Mouse (Mus musculus): ENCODE measurements around the gene Chchd3.
A peak's percentile ranks its signal among the peaks of the same experiment; 100 is the strongest.

The Chchd3 gene

DNA sequence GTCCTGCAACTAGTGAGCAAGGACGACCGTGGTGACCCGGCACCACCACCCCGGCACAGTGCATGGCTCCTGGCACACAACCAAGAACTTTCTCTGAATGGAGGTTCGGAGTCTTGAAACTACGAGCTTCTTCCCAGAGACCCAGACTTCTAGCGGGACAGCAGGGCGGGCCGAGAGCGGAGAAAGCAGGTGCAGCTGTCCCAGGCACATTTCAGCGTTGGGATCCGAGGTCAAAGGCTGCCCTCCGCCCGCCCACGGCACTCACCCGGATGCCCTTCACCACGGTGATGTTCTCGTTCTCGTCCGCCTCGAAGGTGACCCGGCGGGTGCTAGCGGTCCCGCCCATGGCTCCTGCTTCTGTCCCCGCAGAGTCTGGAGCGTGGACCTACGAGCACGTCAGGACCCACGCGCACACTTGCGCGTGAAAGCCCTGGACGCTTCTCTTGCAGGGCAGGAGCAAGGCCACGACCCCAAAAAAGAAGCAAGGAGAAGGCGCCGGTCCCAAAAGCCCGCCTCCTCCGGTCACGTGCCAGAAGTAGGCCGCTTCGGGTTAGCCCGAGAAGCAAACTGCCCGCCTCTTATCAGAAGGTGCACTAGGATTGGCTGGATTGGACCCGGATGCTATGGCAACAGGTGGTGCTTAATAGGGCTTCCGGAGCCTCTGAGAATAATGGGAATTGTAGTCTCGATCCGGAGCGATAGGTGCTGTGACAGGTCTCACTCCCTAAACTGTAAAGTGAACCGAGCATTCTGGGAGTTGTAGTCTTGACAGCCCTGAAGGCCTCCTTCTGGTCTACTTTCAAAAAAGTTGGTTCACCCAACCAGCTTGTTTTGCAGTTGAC is at the start of gene Chchd3:
Gene Chchd3, minus strand, starts transcription at position 526 of the 842 bp plus-strand sequence.
- DNase-seq, result peak; percentile 98 to 99

DNA sequence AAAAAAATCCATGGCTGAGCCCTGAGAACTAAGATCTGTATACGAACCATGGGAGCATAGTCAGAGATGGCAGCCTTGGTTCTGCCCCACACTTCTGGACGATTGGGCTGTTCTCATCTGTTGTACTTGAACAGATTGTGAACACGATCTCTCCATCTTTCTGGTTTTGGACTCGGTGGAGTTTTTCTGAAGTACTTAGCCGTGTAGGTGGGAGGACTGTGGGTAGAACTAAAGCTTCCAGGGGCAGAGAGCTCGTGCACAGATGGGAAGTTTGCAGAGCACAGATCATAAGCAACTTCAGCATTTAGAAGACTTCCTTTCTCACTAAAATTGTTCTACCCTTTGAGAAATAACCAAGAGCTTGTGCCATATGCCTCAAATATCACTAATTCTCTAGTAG is 44.6 kb upstream of the Chchd3 start:
- DNase-seq, result no peak

DNA sequence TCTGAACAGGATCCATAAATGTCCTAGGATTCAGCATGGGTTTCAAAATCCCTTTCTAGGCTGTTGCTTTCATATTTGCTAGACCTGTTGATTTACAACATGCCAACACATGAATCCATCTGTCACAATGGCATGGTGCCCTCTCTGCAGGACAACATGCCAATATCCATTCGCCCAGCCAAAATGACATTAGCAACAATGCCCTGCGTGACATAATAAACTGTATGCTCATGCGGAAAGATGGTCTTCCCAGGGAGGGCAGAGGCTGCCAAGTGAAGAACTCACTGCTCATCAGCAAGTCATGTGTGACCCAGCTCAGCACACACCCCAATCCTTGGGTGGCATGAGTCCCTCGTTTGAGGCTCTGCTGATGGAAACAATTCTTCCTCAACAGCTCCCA is 38.8 kb upstream of the Chchd3 start:
- no peak for DNase-seq

DNA sequence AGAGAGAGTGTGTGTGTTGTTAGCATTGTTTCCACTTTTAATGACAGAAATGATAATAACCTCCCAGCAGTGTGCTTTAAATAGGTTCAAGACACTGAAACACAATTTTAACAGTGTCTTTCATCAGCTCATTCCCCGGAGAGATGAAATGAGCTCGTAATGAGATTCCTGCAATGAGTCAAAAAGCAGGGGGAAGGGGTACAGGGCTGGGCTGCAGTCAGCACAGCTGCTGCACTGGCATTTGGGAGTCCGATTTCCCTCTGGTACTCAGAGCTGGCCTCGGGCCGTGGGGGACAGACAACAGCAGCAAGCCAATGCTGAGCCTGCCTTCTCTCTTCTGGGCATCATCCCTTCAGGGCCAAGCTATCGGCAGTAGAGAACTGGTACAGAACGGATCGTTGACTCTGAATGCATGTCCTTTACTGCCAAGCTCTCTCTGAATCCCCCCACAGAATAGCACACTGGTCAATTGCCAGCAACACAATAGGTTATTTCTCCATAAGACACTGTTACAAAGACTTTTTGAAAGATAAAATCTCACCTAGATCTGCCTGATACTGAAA is 34.7 kb upstream of the Chchd3 start:
- no peak for DNase-seq

DNA sequence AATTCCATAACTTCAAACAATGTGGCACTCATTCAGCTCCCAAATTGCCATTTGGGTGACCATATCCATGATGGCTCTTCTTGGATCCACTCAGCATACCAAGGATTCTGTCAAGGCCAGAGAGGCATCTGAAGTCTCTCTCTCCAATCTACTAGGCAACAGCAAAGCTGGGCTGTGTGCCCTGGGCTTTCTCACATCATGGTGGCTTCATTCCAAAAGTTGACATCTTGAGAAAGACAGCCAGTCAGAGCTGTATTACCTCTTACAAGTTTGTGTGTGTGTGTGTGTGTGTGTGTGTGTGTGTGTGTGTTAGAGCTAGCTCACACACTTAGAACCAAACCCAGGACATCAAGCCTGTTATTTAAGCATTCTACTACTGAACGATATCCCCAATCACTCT is 20.1 kb upstream of the Chchd3 start:
- no peak for DNase-seq

DNA sequence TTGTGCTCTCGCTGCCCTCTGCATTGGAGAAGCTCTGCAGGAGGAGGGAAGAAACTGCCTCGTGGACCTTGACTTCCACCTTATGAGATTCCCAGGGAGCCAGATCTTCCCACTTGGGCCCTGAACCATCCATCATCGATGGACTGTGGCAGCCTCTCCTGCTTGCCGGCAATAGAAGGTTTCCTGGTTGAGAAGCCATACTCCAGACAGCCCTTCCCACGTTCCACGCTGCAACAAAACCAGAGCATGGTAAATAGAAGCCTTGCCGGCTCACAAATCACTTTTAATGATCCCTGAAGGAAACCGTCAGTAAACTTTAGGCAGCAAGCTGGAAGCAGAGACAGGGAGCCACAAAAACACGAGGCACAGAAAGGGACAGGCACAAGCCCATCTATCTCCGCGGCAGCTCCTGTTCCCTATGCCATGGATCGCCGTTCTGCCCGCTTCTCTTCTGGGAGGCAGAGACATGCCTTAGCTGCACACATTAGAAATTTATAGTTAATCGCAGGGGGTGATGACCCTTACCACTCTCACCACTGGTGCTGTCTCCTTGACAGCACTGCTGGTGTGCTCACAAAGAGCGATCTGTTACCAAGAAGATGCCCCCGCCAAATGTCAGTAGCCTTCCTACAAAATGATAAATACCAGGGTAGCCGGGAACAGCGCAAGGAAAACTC is 18.3 kb upstream of the Chchd3 start:
- no peak for DNase-seq

DNA sequence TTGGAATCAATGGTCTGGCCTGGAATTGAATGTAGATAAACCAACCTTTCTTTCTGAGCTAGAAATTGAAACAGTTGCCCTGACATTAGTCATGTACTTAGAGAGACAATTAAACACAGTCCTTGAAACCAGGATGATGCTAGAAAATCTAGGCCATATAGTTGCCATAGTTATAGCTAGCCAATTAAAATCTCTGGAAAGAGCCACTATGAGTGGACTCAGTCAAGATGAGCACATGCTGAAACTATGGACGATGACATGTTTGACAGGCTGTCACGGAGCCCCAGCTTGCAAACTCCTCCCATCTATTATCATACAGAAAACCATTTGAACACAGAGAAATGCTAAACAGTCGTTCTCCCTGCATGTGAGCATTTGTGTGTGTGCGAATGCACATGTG is 6.4 kb upstream of the Chchd3 start:
- no peak for DNase-seq

DNA sequence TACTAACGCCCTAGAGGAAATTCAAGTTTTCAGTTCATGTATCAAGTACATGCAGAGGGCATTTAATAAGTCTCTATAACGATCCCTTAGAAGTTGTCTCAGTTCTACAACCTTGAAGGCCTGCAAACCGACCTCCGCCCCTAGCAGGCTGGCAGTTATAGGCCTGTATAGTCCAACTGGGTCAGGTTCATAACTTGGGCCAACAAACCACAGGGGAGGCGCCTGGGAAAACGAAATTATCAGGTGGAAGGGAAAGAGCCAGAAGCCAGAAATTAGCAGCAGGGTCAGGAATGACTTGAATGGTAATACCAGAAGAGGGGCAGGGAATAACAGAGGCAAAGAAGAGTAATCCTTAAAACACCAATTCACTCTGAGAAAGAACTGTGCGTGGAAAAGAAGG is 784 bp downstream of the Chchd3 start:
- DNase-seq, result no peak

DNA sequence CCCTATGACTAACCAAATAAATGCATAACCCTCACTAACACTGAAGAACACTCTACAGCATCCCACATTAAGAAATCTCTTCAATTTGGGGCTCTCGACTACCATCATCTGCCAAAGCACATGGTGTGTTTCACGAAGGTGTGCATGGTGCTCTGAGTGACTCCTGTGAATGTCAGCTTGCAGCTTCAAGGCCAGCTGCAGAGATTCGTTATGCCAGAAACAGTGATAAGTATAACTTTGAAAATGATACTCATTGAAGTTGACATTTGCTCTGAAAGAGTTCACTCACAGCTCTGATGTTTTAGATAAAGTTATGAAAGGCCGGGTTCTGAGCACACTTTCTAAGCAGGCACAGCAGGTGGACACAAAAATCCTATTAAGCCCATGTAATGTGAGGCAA is 3.7 kb downstream of the Chchd3 start:
- DNase-seq, result no peak

DNA sequence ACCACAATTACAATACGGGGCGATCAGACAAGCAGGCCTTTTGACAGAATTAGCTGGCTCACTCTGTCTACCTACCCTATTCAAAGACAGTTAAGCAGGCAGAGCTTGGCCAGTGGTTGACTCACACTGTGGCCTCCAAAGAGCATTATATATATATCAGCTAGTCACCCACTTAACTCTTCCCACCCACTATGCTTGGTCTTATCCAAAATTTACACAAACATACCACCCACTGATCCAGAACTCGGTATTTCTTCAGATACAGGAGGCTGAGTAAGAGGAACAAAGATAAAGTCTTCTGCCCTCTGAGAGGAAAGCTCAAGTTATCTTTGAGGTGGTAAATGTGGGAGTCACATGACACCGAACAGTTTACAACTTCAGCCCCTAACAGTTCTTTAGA is 4.4 kb downstream of the Chchd3 start:
- DNase-seq, result no peak

DNA sequence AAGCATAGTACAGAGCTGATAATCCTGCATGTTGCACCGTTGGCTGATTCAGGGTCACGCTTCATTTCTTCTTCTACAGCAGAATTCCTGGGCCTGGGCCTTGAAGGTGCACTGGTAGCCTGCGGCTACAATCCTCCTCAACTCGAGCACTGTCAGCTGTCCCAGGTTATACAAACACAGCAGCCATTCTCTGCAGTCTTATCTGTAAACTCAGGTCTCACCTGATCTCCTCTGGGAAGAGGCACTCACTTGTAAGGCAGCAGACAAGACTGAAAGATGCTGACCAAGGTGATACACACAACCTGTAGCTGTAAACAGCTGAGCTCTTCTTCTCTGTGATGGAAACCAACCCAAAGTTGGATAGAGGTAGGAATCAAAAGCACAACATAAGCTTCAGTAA is 5.1 kb downstream of the Chchd3 start:
- DNase-seq, result no peak

DNA sequence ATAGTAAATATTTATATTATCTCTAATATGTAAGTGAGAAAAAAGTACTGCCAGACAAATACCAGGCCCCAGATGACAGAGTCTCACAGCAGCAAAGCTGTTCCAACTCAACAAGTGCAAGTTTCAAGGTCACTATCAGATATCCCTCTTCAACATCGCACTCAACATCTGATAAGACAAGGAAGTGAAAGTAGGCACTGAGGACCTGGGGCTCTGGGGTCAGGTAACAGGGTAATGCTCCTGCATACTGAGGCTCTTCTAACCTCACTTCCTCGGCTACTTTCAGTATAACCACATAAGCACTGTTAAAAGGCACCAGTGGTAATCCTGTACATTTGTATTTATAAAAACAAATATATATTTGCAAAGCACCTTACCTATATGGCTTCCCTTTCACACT is 8.4 kb downstream of the Chchd3 start:
- DNase-seq, result no peak

DNA sequence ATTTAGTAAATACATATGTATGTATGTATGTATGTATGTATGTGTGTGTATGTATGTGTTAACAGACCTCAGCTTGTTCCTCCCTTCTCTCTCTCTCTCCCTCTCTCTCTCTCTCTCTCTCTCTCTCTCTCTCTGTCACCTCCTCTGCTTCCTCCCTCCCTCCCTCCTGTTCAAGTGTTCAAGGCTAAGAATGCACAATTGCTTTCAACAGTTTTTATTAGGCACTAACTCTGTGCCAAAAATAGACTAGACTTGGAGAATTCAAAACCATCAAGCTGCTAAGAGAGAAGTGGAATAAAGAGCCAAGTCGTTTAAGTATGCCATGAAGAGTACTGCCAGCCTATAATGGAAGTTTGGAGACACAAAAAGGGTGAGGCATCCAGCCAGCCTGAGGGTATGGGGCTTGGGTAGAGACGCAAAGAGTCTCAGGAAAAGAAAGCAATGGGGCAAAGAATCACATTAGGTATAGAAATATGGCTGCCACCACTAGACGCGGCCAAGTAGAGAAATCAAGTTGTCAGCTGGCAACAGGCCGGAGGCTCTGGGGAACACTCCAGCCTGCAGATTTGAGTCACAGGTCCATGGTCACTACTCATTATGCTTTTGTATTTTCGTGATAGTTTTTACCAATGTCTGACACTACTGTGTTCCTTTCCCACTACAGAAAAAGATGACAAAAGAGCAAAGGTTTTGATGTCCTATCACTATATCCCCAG is 10.2 kb downstream of the Chchd3 start:
- no peak for DNase-seq

DNA sequence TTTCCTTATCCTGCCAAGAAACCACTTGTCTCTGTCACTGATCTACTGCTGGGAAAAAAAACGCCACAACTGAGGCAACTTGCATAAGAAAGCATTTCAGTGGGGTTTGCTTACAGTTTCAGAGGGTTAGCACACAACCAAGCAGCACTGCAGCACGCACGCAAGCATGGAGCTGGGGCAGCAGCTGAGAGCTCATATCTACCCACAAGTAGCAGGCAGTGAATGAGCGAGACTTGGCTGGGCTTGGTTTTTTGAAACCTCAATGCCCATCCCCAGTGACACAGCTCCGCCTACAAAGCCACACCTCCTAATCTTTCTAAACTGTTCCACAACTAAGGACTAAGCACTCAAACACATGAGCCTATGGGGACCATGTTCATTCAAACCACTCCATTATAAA is 16.6 kb downstream of the Chchd3 start:
- no peak for DNase-seq

DNA sequence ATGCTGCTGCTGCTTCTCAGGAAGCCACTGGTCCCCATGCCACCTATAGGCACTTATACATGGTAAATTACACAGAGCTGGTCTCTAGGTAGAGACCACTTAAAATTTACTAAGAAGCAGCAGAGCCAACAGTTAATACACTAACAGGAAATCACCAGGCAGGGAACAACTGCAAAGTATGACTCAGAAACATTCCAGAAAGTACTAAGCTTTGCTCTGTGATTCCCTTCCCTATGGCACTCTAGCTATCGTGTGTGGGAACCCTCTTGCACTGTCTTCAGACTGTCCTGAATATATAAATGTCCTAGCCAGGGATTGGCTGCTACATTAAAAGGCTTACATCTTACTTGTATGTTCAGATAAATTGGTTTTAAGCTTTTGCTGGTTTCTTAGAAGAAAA is 17.2 kb downstream of the Chchd3 start:
- no peak for DNase-seq

DNA sequence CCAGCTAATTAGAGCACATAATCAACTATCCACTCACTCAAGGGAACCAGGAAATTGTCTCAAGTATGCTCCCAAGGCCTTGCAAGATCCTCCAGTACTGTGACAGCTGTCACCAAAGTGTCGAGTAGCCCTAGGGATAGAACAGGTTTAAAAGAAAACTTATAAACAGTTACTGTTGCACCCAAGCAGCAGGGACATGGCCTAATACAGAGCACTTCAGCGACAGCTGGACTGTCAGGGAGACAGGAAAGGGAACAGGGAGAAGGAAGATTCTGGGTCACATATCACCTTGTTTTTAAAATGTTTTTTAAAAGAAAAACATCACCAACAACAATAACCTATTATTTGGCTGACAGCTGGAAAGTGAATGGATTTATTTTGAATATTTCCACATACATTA is 18.1 kb downstream of the Chchd3 start:
- no peak for DNase-seq

DNA sequence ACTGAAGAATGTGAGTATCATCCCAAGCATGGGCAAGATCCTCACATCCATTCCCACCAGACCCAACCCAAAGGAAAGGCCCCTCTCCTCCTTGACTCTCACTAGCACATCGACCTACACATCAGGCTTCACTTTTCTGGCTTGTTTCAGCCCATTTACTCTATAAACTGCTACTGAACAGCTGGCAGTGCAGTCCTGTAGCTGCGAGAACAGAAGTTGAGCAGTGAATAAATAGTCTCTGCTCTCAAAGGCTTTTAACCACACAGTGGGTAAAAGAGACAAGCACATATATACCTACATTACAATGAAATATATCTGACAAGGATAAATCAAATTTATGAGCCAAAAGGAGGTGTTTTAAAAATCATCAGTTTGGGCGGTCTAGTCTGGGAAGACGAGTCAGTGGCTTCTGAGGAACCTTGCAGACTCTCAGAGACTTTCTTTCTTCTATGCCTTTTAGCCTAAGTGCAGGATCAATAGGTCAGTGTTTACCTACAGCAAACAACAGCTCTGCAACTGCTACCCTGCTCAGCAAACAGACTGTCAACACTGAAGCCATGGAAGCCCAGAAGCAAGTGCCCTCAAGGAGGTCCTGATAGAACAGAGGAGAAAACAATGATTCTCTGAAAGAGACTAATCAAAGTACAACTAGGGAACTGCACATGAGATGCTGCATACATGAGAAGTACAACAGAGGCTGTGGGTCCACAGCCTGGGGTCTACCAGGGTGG is 19.5 kb downstream of the Chchd3 start:
- peak in 1 of 2 experiments; percentile 33 for DNase-seq

DNA sequence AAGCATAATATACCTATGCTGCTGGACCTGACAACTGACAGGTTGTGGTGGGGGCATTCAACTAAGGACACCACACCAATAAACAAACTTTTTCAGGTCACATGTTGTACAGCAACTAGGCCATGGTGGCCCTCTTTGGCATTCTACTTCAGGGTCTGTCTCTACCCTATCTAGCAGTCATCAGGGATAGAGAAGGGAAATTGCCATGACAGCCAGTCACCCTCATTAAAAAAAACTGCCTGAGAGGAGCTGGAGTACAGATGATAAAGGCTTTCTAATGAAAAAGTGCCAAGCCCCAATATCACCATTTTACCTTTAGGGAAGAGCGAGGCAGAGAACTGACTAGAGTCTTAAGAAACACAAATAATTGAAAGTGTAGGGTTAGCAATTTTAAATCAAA is 27.5 kb downstream of the Chchd3 start:
- no peak for DNase-seq

DNA sequence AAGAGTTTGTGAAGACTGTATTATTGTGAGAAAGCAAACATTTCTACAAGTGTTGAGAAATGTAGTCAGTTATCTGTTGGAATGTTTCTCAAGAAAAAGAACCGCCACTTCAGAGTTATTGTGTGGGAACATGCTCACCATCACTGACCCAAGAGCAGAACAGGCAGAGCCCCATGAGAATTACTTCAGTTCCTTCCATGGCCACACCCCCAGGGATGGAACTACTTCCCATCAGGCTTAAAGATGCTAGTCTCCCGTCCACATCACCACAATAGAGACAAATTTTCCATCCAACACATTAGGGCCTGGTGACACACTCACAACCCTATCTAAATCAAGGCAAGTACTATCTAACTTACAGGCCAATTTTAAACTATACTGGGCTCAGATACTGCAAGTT is 28.4 kb downstream of the Chchd3 start:
- no peak for DNase-seq

DNA sequence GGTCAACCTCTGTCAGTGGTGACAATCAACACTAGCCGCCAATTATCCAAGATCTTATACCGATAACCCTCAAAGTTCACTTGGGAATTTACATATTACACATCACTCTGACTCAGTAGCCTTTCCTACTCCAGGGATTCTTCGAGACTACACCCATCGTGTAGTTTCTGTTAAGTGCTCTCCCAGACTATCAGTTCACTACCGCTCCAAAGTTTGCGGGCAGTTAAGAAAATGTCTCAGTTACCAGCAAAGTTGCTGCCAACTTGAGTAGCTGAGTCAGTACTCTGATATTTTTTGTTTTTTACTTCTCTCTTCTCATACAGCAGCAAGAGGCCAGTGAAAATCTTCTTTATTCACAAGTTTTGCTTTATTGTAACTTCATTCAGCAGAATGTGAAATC is 31.8 kb downstream of the Chchd3 start:
- DNase-seq, result no peak

DNA sequence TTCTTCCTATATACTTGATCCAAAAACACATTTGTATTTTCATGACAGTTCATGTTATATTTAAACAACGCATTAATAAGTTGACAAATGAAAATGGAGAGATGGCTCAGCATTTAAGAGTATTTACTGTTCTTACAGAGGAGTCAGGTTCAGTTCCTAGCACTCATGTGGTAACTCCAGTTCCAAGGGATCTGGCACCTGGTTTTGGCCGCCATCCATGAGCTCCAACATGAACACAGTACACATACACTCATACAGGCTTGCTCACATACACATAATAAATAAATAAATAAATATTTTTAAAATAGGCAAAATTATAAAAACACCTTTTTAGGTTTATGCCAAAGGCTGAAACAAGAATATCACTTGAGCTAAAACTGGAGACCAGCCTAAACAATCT is 35.0 kb downstream of the Chchd3 start:
- DNase-seq, result no peak

DNA sequence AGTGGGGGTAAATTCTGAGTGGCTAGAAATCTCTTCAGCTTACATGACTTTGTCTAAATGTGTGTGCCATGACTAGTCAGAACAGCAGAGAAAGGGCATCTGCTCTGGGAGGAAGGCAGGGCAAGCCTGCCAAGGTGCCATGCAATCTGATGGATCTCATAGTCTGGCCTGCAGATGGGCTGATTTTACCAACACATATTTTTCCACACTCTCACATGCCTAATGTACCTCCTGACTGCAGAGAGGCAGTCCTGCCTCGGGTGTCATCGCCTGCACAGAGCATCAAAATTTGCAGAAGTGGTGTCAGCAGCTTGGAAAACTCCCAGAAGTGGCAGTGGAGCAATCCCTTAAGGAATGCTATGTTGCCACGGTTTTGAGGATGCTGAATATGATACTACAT is 55.5 kb downstream of the Chchd3 start:
- DNase-seq, result no peak

DNA sequence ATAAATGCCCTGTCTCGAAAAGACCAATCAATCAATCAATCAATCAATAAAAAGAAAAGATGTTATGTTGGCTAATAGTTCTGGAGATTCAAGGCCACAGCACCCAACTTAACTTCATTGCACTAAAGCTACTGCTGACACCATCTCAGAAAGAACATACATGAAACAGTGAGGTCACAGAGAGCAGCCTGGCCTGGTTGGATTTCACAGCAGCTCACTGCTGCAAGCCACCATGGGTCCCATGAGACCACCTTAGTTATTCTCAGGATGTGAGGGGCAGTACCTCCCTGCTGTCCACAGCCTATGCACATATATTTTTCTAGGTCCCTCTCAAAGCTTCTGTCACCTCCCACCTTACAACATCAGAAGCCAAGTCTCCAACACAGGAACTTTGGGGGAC is 57.1 kb downstream of the Chchd3 start:
- no peak for DNase-seq

Data from lung, adult 18-20 months (tissue).